Mouse (Mus musculus): Measurements from ENCODE around the gene Adamtsl4. TPM values are rescaled to one million over a fixed set of nuclear protein-coding genes. Genes with fewer than 3 reads are reported as not detected.

The Adamtsl4 gene
- polyA plus RNA-seq, 1 experiment: 3.1 TPM

GRCm38 (mm10) chr3:95732297-95732696 lies 44.6 kb upstream of the Adamtsl4 start:
- Histone ChIP-seq H3K27me3 (ENCODE audit: control insufficient read depth, insufficient read depth, insufficient read length) (no peaks in the 10 kb centered on the region), H3K4me3 (ENCODE audit: insufficient read depth, poor library complexity, severe bottlenecking) (no peak overlapping the region), H3ac (ENCODE audit: control insufficient read depth, insufficient read length, low read depth) (no peak overlapping the region), H3K79me2 (ENCODE audit: control insufficient read depth, insufficient read depth) (peaks cover 16% of the 10 kb centered on the region), H3K36me3 (ENCODE audit: control insufficient read depth, insufficient read depth) (peaks cover 25% of the 10 kb centered on the region), H3K79me3 (ENCODE audit: low read depth) (no peaks in the 10 kb centered on the region)
- TF ChIP-seq MYOD1 (IDR thresholded peaks at IDR 0.05; ENCODE audit: control insufficient read depth, insufficient read length, low read depth): no peak
- no peak for TF ChIP-seq MAX (IDR thresholded peaks at IDR 0.05)
- TF ChIP-seq MYOG (IDR thresholded peaks at IDR 0.05; ENCODE audit: control insufficient read depth, extremely low read depth, insufficient read length): no peak
- TF ChIP-seq USF1 (IDR thresholded peaks at IDR 0.05; ENCODE audit: low read depth): no peak
- no peak for TF ChIP-seq FOSL1 (IDR thresholded peaks at IDR 0.05; ENCODE audit: insufficient read depth, low read length, poor library complexity, severe bottlenecking)

DNA sequence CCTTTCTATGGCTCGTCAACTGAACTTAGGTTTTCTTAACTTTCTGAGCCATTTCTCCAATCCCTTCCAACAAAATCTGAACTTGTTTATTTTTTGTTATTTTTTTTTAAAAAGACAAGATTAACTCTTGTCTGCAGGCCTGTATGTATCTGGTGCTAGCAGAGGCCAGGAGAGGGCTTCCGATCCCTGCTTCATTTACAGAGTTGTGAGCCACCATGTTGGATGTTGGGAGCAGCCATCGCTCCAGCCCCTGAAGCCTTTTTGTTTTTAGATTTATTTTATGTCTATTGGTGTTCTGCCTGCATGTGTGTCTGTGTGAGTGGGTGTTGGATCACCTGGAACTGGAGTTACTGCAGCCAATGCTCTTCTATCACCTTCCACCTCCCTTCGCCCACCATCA lies 44.1 kb upstream of the Adamtsl4 start:
- Histone ChIP-seq H3ac (ENCODE audit: control insufficient read depth, insufficient read length, low read depth) (no peak overlapping the region), H3K27me3 (ENCODE audit: control insufficient read depth, insufficient read depth, insufficient read length) (no peaks in the 10 kb centered on the region), H3K4me3 (ENCODE audit: insufficient read depth, poor library complexity, severe bottlenecking) (no peak overlapping the region), H3K79me3 (ENCODE audit: low read depth) (no peaks in the 10 kb centered on the region), H3K79me2 (ENCODE audit: control insufficient read depth, insufficient read depth) (peaks cover 14% of the 10 kb centered on the region), H3K36me3 (ENCODE audit: control insufficient read depth, insufficient read depth) (peaks cover 23% of the 10 kb centered on the region)
- TF ChIP-seq FOSL1 (IDR thresholded peaks at IDR 0.05; ENCODE audit: insufficient read depth, low read length, poor library complexity, severe bottlenecking): no peak
- TF ChIP-seq MAX (IDR thresholded peaks at IDR 0.05): no peak
- TF ChIP-seq MYOG (IDR thresholded peaks at IDR 0.05; ENCODE audit: control insufficient read depth, extremely low read depth, insufficient read length): no peak
- TF ChIP-seq CTCF (IDR thresholded peaks at IDR 0.05; ENCODE audit: control insufficient read depth, insufficient read depth, insufficient read length): no peak
- no peak for TF ChIP-seq MYOD1 (IDR thresholded peaks at IDR 0.05; ENCODE audit: control insufficient read depth, insufficient read length, low read depth)
- TF ChIP-seq CEBPB (IDR thresholded peaks at IDR 0.05; ENCODE audit: low read depth): no peak
- TF ChIP-seq USF1 (IDR thresholded peaks at IDR 0.05; ENCODE audit: low read depth): no peak

- no peak for TF ChIP-seq CEBPB (IDR thresholded peaks at IDR 0.05; ENCODE audit: low read depth)
- no peak for TF ChIP-seq MAX (IDR thresholded peaks at IDR 0.05)
- TF ChIP-seq MYOG (IDR thresholded peaks at IDR 0.05; ENCODE audit: control insufficient read depth, extremely low read depth, insufficient read length): no peak
- TF ChIP-seq MYOD1 (IDR thresholded peaks at IDR 0.05; ENCODE audit: control insufficient read depth, insufficient read length, low read depth): no peak
- TF ChIP-seq CTCF (IDR thresholded peaks at IDR 0.05; ENCODE audit: control insufficient read depth, insufficient read depth, insufficient read length): no peak
- TF ChIP-seq FOSL1 (IDR thresholded peaks at IDR 0.05; ENCODE audit: insufficient read depth, low read length, poor library complexity, severe bottlenecking): no peak
- TF ChIP-seq USF1 (IDR thresholded peaks at IDR 0.05; ENCODE audit: low read depth): no peak
- H3K4me3 ChIP-seq (ENCODE audit: insufficient read depth, poor library complexity, severe bottlenecking): no peak overlapping the region
- H3K79me3 ChIP-seq (ENCODE audit: low read depth): no peaks in the 10 kb centered on the region
- peaks cover 10% of the 10 kb centered on the region for H3K79me2 ChIP-seq (ENCODE audit: control insufficient read depth, insufficient read depth)
- H3K36me3 ChIP-seq (ENCODE audit: control insufficient read depth, insufficient read depth): peaks cover 12% of the 10 kb centered on the region
- no peaks in the 10 kb centered on the region for H3K27me3 ChIP-seq (ENCODE audit: control insufficient read depth, insufficient read depth, insufficient read length)
- no peak overlapping the region for H3ac ChIP-seq (ENCODE audit: control insufficient read depth, insufficient read length, low read depth)
Measured at GRCm38 (mm10) chr3:95730431-95730830, 42.7 kb upstream of the Adamtsl4 start.

DNA sequence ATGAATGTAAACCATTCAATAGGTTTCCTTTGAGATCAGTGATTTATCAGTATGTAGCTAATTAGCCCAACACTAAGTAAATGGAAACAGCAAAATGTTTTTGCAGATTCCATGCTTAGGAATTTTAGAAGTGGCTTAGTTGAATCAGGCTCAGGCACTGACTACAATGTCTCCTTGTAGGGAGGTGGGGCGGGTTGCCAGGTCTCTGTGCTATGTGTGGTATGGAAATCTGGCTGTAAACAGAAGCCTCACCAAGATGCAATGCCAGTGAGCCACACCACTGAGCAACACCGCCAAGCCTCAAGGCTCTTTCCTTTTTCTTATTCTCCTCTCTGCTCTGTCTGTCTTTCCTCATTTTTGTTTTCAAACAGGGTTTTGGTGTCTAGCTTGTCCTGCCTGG lies 41.2 kb upstream of the Adamtsl4 start:
- Histone ChIP-seq H3K36me3 (ENCODE audit: control insufficient read depth, insufficient read depth) (no peaks in the 10 kb centered on the region), H3K79me3 (ENCODE audit: low read depth) (no peaks in the 10 kb centered on the region), H3K79me2 (ENCODE audit: control insufficient read depth, insufficient read depth) (no peaks in the 10 kb centered on the region), H3ac (ENCODE audit: control insufficient read depth, insufficient read length, low read depth) (no peak overlapping the region), H3K4me3 (ENCODE audit: insufficient read depth, poor library complexity, severe bottlenecking) (no peak overlapping the region), H3K27me3 (ENCODE audit: control insufficient read depth, insufficient read depth, insufficient read length) (no peaks in the 10 kb centered on the region)
- TF ChIP-seq USF1 (IDR thresholded peaks at IDR 0.05; ENCODE audit: low read depth) (no peak), MYOD1 (IDR thresholded peaks at IDR 0.05; ENCODE audit: control insufficient read depth, insufficient read length, low read depth) (no peak), CEBPB (IDR thresholded peaks at IDR 0.05; ENCODE audit: low read depth) (no peak), FOSL1 (IDR thresholded peaks at IDR 0.05; ENCODE audit: insufficient read depth, low read length, poor library complexity, severe bottlenecking) (no peak)

GRCm38 (mm10) chr3:95726696-95727358 lies 39.1 kb upstream of the Adamtsl4 start:
- Histone ChIP-seq H3K4me3 (ENCODE audit: insufficient read depth, poor library complexity, severe bottlenecking) (no peak overlapping the region), H3K27me3 (ENCODE audit: control insufficient read depth, insufficient read depth, insufficient read length) (no peaks in the 10 kb centered on the region), H3K79me3 (ENCODE audit: low read depth) (no peaks in the 10 kb centered on the region), H3K36me3 (ENCODE audit: control insufficient read depth, insufficient read depth) (no peaks in the 10 kb centered on the region), H3K79me2 (ENCODE audit: control insufficient read depth, insufficient read depth) (no peaks in the 10 kb centered on the region), H3ac (ENCODE audit: control insufficient read depth, insufficient read length, low read depth) (no peak overlapping the region)
- TF ChIP-seq CEBPB (IDR thresholded peaks at IDR 0.05; ENCODE audit: low read depth) (no peak), FOSL1 (IDR thresholded peaks at IDR 0.05; ENCODE audit: insufficient read depth, low read length, poor library complexity, severe bottlenecking) (peak; percentile 61), MAX (IDR thresholded peaks at IDR 0.05) (no peak), USF1 (IDR thresholded peaks at IDR 0.05; ENCODE audit: low read depth) (no peak), MYOD1 (IDR thresholded peaks at IDR 0.05; ENCODE audit: control insufficient read depth, insufficient read length, low read depth) (no peak), CTCF (IDR thresholded peaks at IDR 0.05; ENCODE audit: control insufficient read depth, insufficient read depth, insufficient read length) (no peak)

- Histone ChIP-seq H3K36me3 (ENCODE audit: control insufficient read depth, insufficient read depth) (no peaks in the 10 kb centered on the region), H3K27me3 (ENCODE audit: control insufficient read depth, insufficient read depth, insufficient read length) (no peaks in the 10 kb centered on the region), H3K79me3 (ENCODE audit: low read depth) (no peaks in the 10 kb centered on the region), H3K4me3 (ENCODE audit: insufficient read depth, poor library complexity, severe bottlenecking) (no peak overlapping the region), H3K79me2 (ENCODE audit: control insufficient read depth, insufficient read depth) (no peaks in the 10 kb centered on the region), H3ac (ENCODE audit: control insufficient read depth, insufficient read length, low read depth) (no peak overlapping the region)
- TF ChIP-seq CTCF (IDR thresholded peaks at IDR 0.05; ENCODE audit: control insufficient read depth, insufficient read depth, insufficient read length) (no peak), MAX (IDR thresholded peaks at IDR 0.05) (peak; percentile 25), FOSL1 (IDR thresholded peaks at IDR 0.05; ENCODE audit: insufficient read depth, low read length, poor library complexity, severe bottlenecking) (peak; percentile 74), MYOD1 (IDR thresholded peaks at IDR 0.05; ENCODE audit: control insufficient read depth, insufficient read length, low read depth) (no peak), CEBPB (IDR thresholded peaks at IDR 0.05; ENCODE audit: low read depth) (peak; percentile 29), MYOG (IDR thresholded peaks at IDR 0.05; ENCODE audit: control insufficient read depth, extremely low read depth, insufficient read length) (no peak), USF1 (IDR thresholded peaks at IDR 0.05; ENCODE audit: low read depth) (no peak)
Measured at GRCm38 (mm10) chr3:95725863-95726262, 38.1 kb upstream of the Adamtsl4 start.

All from C2C12 (cell line).